Mouse (Mus musculus): ENCODE results near the gene Nexmif.
"Not testable (repeated sequence)": the region's sequence is repeated elsewhere in the genome, so short reads cannot be mapped to it uniquely, and the experiment has no call there.

Gene Nexmif

GRCm38 (mm10) chrX:104200736-104201591 lies at the start of gene Nexmif:
TSS of gene Nexmif (minus strand) at chrX:104201185.
- peak; percentile 69 for DNase-seq (ENCODE audit: low read depth, low spot score)

GRCm38 (mm10) chrX:104208701-104209100 lies 7.7 kb upstream of the Nexmif start:
- DNase-seq (ENCODE audit: low read depth, low spot score), result no peak

GRCm38 (mm10) chrX:104201592-104202139 lies 681 bp upstream of the Nexmif start:
- DNase-seq (ENCODE audit: low read depth, low spot score), result peak; percentile 21

GRCm38 (mm10) chrX:104200388-104200735 lies 623 bp downstream of the Nexmif start:
- peak; percentile 58 for DNase-seq (ENCODE audit: low read depth, low spot score)

GRCm38 (mm10) chrX:104199611-104200387 lies 1.2 kb downstream of the Nexmif start:
- DNase-seq (ENCODE audit: low read depth, low spot score), result peak; percentile 47

- DNase-seq (ENCODE audit: low read depth, low spot score), result no peak
Measured at GRCm38 (mm10) chrX:104199070-104199469, 1.9 kb downstream of the Nexmif start.

GRCm38 (mm10) chrX:104196561-104196960 lies 4.4 kb downstream of the Nexmif start:
- DNase-seq (ENCODE audit: low read depth, low spot score), result no peak

- DNase-seq (ENCODE audit: low read depth, low spot score), result peak; percentile 58
Measured at GRCm38 (mm10) chrX:104179257-104179656, 21.7 kb downstream of the Nexmif start.

GRCm38 (mm10) chrX:104150072-104150471 lies 50.9 kb downstream of the Nexmif start:
- no peak for DNase-seq (ENCODE audit: low read depth, low spot score)

- DNase-seq (ENCODE audit: low read depth, low spot score), result not testable (repeated sequence)
Measured at GRCm38 (mm10) chrX:104115266-104115665, 85.7 kb downstream of the Nexmif start.

- DNase-seq (ENCODE audit: low read depth, low spot score), result no peak
Measured at GRCm38 (mm10) chrX:104114596-104114995, 86.4 kb downstream of the Nexmif start.

- no peak for DNase-seq (ENCODE audit: low read depth, low spot score)
Measured at GRCm38 (mm10) chrX:104054848-104055247, 146.1 kb downstream of the Nexmif start.

GRCm38 (mm10) chrX:104040276-104040675 lies 160.7 kb downstream of the Nexmif start:
- DNase-seq (ENCODE audit: low read depth, low spot score), result no peak

- peak; percentile 8 for DNase-seq (ENCODE audit: low read depth, low spot score)
Measured at GRCm38 (mm10) chrX:104033843-104034242, 167.1 kb downstream of the Nexmif start.

- DNase-seq (ENCODE audit: low read depth, low spot score), result peak; percentile 7
Measured at GRCm38 (mm10) chrX:104032756-104033155, 168.2 kb downstream of the Nexmif start.
